Mouse (Mus musculus) urinary bladder, postnatal 14 days (tissue): ENCODE results near the gene Grm1.

Source experiments
- DNase-seq: peaks from one replicate; pipeline ENCODE4 v3.0.0; 2021; ENCODE audit warnings: low spot score

Grm1 gene

GRCm38 (mm10) chr10:10831141-10831540 is 251.0 kb downstream of the Grm1 start:
- DNase-seq: no peak

DNA sequence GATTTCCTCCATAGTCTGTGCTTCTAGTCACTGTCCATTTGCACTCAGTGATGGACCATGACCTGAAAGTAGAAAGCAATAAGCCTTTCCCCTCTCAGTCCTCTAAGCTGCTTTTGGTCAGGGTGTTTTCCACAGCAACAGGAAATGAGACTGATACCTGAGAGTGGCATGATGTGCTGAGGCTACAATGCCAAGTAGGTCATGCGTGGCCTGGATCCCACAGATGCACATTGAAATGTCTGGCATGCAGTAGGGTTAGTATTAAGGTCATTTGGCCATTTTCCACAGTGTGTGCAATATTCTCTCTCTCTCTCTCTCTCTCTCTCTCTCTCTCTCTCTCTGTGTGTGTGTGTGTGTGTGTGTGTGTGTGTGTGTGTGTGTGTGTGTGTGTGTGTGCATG is 254.8 kb downstream of the Grm1 start:
- DNase-seq: no peak

GRCm38 (mm10) chr10:10818061-10818460 is 264.1 kb downstream of the Grm1 start:
- no peak for DNase-seq

- DNase-seq: no peak
Observed at GRCm38 (mm10) chr10:10814631-10815216, 267.4 kb downstream of the Grm1 start.

DNA sequence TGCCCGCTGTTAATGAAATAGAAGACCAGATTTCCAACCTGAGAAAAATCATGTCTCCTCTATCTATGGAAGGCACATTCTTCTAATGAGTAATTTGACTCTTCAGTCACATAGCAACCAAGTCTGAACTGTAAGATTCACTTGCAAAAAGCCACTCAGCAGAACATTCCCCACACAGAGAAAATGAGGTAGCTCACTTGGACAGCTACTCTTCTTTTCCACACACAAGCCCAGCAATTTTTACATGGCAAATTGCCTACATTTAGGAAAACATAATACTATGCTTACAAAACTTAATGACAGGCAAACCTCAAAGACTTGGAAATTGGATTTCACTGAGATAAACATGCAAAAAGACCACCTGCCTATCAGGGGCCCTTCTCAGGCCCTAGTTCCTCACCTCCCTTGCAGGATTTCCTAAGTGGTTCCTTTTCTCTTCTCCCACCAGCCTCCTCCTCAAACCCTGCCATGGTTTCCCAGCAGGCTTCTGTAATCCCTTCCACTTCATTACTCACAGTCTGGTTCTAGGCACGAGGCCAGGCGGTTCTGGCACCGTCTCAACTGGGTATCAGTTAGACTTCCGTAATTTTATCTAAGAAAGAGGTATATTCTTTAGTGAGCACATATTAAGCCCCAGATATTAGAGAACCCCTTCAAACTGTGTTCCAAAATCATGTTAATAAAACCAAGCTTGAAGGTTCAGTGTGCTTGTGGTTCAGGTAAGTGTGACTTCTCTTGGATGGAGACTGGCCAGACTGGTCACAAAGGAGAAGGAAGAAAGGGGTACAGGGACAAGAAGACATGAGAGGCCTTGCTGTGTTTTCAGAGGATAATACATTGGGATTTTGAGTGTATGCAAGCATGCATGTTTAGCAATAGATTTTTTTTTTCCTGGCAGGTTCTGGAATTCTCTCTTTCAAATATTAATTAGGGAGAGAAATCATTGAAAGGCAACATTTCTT is 269.1 kb downstream of the Grm1 start:
- peak; percentile 4 for DNase-seq

GRCm38 (mm10) chr10:10809777-10810176 is 272.4 kb downstream of the Grm1 start:
- no peak for DNase-seq

GRCm38 (mm10) chr10:10795321-10795720 is 286.8 kb downstream of the Grm1 start:
- DNase-seq: no peak

DNA sequence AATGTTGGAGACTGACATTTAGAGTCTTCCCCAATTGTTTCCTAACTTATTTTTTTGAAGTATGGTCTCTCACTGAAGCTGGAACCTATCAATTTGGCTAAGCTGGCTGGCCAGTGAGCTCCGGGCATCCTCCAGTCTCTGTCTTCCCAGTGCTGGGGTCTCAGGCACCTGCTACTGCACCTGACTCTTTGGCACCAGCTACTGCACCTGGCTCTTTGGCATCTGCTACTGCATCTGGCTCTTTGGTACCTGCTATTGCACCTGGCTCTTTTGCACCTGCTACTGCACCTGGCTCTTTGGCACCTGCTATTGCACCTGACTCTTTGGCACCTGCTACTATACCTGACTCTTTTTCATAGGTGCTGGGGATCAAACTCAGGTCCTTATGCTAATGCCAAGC is 291.7 kb downstream of the Grm1 start:
- no peak for DNase-seq

DNA sequence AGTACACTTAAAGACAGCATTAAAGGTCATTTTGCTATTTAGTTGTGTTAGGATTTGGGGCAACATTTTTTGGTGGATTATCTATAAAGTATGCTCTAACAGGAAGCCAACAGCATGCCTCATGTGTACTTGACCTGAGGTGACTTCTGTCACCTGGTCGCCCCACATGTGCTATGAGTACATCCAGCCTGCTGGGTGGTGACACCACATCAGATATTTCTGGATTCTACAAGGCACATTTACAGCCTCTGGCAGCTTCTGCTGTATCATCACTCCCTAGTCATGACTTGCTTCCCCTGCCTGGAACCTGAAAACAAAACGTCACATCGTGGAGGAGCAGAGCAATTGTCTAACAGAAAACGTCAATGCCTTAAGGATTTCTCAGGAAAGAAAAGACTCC is 292.2 kb downstream of the Grm1 start:
- DNase-seq: no peak

DNA sequence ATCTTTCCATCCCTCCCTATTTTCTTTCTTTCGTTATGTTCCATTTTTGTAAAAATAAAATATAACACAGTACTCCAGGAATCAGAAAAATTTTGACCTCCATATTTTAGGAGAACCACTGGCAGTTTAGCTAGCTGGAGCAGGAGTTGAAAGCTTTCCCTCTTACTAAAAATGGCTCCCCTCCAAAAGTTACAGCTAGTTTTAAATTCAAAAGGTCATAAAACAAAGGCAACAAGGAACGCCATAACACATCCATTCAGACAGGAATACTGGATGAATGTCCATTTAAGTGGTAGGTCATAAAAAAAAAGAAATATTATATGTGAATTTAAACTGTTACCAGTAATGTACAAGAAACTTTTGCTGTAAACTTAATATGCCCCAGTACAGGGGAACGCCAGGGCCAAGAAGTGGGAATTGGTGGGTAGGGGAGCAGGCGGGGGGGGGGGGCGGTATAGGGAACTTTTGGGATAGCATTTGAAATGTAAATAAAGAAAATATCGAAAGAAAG is 294.2 kb downstream of the Grm1 start:
- no peak for DNase-seq

GRCm38 (mm10) chr10:10785122-10785521 is 297.0 kb downstream of the Grm1 start:
- DNase-seq: no peak

DNA sequence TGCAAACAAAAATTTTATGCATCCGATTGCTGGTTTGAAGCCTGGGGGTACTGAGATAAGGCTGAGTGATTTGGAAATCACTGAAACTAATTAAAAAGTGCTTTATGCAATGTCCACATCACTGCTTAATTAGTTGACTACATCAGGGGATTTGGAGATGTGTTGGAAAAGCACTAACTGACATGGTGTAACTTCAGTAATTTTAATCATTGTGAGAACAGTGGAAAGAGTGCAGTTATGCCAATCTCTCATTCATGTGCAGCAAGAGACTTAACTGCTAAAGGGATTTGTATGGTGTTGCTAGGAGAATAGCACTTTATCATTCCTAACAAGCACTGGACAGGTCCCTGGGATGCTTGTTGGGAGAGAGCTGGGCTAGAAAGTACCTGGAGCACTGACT is 307.3 kb downstream of the Grm1 start:
- DNase-seq: no peak

DNA sequence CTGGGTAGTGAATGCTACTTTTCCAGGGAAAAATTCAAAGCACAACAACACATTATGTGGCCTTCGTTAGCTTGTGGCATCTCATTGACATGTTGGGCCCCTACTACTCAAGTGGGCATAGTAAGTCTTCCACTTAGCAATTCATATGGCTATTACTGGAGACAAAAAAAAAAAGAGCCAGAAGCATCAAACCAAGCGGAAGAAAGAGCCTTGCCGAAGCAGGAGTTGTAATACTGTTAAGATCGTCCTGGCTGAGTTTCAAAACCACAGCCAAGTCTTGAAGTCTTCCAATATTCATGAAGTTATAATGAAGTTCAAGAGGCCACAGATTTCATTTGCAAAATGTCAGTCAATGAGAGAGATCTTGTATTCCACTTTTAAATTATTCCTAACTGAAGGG is 319.1 kb downstream of the Grm1 start:
- DNase-seq: no peak

GRCm38 (mm10) chr10:10761274-10761673 is 320.9 kb downstream of the Grm1 start:
- DNase-seq: no peak

GRCm38 (mm10) chr10:10760801-10761200 is 321.4 kb downstream of the Grm1 start:
- DNase-seq: no peak

DNA sequence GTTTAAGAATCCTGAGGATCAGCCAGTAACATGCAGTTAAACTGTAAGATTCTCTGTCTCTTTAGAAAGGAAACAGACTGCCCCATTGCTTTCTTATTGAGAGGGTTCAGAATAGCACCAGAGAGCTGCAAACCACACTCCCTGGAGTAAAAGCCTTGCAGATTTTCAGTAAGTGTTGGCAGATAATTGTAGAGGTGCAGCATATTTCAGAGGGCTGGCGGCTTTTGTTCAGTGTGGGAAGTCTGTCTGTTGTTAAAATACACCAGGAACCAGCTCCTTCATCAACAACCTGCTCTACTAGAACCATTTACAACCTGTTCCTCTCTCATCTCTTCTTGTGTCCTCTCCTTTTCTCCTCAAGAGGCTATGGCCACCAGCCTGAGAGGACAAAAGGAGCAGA is 331.1 kb downstream of the Grm1 start:
- no peak for DNase-seq

DNA sequence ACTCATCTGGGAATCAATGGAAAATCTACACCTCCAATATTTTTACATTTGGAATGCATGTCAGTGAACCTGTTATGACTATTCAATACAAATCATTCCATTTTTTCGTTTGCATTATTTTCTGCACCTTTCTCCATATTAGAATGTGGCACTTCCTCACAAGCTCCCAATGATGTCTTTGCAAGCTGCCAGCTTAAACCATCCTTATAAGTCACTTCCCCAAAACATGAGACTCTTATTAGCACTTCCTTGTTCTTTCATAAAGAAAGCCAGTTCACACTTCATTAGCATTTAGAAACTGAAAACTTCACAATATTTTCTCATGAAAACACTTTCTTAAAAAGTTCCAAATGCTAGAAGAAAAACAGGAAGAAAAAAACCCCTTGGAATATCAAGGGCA is 338.1 kb downstream of the Grm1 start:
- DNase-seq: no peak

- no peak for DNase-seq
Observed at GRCm38 (mm10) chr10:10742172-10742571, 340.0 kb downstream of the Grm1 start.

GRCm38 (mm10) chr10:10741314-10741713 is 340.8 kb downstream of the Grm1 start:
- no peak for DNase-seq

DNA sequence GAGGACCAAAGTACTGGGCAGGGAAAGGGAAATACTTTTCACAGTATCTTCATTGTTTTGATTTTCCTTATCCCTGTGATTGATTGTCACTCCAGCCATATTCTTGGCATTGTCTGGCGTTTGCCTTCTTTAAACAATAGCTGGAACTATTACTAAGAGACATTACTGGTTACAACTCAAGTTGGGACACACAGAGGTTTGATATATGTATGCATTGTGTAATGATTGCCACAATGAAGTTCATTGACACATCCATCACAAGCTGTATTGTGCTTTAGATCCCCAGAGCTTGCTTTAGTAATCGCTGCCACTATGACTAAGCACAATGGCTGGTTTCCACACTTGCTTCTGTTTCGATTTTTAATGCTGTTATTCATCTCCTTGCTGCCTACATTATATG is 341.4 kb downstream of the Grm1 start:
- no peak for DNase-seq

GRCm38 (mm10) chr10:10737041-10737681 is 345.0 kb downstream of the Grm1 start:
- no peak for DNase-seq

DNA sequence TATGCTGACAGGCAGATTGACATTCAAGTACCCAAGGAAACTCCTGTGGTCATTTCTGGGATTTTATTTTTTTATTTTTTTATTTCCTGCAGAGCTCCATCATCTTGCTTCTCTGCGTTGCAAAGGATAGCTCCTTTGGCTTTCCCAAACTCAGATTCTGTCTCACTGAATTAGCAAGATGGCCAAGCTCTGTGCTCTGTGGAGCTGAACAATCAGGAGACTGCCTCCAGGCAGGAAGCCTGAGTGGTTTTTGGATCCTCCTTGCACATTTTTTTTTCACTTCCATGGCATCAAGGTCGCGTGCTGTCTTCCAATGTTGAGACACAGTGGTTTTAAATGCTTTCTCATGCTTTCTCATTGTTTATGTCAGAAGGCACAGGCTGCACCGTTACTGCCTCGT is 347.6 kb downstream of the Grm1 start:
- no peak for DNase-seq

DNA sequence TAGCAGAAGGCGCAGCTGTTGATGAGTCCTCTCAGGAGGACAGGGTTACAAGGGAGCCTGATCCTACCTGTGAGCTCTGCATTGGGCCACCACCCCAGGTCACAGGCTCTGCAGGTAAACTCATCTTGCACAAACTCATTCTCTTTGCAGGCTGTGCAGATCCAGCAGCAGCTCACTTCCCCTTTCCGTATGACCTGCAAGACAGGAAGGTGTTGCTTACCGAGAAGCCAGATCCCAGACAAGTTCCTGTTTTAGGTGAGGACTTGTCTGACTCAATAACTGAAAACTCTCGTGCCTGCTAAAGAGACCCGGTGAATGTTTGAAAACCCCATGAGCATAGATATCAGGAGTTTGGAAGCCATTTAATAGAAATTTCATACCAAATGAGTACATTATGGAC is 349.1 kb downstream of the Grm1 start:
- DNase-seq: no peak
